Mouse (Mus musculus): ENCODE data around the gene Ccdc186. TPM values are rescaled to one million over a fixed set of nuclear protein-coding genes. Genes with fewer than 3 reads are reported as not detected.
"Not testable (repeated sequence)": the region's sequence is repeated elsewhere in the genome, so short reads cannot be mapped to it uniquely, and the experiment has no call there.

Ccdc186 gene
- total RNA-seq, 2 experiments from 2014 or later: 24.8 to 25.6 TPM

DNA sequence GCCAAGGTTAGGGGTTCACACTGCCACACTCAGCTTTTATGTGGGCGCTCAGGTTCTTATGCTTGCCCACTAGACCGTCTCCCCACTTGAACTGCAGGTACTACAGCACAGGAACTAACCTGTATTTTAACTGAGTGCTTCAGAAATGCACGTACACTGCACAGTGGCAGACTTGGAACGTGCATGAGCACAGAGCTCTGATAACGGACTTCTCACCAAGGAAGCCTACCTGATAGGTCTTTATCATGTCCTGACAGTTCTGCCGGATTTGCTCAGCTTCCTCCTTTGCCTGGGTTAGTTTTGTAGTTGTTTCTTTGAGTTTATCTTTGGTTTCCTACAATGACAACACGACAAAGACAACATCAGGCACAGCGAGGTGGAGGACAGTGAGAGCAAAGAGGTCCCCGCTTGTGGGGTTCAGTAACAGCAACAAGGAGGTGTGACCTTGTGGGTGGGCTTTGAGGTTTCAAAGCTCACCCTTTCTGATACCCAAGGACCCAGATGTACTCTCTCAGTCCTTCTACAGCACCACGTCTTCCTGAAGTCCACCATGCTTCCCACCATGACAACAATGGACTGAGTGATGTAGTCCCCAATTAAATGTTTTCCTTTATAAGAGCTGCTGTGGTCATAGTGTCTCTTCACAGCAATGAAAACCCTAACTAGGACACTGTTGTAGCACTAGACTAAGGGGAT, 20.2 kb downstream of the Ccdc186 start:
- no peak for DNase-seq (ENCODE audit: low spot score)

- no peak for DNase-seq (ENCODE audit: low spot score)
Measured at GRCm38 (mm10) chr19:56800930-56801655, 20.9 kb downstream of the Ccdc186 start.

DNA sequence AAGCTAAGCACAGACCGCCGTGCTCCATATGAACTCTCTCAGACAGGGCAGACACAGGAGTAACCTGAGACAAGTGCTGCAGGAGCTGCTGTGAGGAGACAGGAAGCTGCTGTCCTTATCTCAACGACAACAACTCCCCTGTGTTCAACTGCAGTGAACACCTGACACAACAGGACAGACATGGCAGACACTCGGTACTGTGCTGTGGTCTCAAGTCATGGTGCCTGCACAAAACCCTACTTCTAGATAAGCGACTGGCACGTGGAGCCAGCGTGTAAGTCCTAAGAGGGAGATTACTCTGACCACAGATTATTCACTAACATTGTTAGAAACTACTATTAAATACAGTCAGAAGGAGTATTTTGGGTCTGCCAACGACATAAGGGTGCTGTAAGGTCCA, 21.8 kb downstream of the Ccdc186 start:
- no peak for DNase-seq (ENCODE audit: low spot score)

DNA sequence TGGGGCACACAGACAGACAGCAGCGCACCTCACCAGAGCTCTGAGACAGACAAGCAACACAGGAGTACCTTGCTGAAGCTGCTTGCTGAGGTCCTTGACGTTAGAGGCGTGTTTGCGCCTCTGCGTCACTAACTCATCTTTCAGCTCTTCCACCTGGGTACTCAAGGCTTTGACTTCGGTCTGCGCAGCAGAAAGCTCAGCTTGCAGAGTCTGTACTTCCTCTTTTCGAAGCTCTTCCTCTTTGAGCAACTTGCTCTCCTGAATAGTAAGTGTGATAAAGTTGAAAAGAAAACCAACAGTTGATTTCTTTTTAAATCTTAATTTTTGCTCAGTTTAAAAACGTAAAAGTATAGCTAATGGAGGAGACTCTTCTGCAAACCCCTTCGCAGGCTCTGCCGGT, 24.6 kb downstream of the Ccdc186 start:
- DNase-seq (ENCODE audit: low spot score): no peak

- DNase-seq (ENCODE audit: low spot score): no peak
Measured at GRCm38 (mm10) chr19:56788952-56789351, 33.0 kb downstream of the Ccdc186 start.

DNA sequence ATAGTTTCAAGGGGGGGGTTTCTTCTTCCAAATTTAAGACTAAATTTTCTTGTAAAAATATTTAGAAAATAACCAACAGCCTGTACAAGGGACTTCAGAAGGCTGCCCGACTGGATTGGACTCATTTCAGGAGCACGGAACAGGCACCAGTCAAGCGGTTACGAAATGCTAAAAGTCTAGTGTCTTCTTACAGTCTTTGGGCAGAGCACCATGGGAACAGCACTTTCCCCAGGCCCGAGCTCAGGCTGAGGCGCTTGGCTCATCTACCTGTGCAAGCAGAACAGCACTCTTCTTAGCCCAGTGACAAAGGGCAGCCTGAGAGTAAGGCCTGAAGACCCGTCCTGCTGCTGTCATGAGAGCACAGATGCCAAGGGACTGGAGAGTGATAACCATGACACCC, 34.1 kb downstream of the Ccdc186 start:
- peak; percentile 80 for DNase-seq (ENCODE audit: low spot score)

DNA sequence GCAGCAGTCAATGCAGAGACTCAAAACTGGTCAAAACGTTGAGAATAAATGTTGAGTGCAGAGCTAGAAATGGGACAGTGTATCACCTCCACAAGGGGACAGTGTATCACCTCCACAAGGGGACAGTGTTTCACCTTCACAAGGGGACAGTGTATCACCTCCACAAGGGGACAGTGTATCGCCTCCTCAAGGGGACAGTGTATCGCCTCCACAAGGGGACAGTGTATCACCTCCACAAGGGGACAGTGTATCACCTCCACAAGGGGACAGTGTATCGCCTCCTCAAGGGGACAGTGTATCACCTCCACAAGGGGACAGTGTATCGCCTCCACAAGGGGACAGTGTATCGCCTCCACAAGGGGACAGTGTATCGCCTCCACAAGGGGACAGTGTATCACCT, 43.5 kb downstream of the Ccdc186 start:
- not testable (repeated sequence) for DNase-seq (ENCODE audit: low spot score)

DNA sequence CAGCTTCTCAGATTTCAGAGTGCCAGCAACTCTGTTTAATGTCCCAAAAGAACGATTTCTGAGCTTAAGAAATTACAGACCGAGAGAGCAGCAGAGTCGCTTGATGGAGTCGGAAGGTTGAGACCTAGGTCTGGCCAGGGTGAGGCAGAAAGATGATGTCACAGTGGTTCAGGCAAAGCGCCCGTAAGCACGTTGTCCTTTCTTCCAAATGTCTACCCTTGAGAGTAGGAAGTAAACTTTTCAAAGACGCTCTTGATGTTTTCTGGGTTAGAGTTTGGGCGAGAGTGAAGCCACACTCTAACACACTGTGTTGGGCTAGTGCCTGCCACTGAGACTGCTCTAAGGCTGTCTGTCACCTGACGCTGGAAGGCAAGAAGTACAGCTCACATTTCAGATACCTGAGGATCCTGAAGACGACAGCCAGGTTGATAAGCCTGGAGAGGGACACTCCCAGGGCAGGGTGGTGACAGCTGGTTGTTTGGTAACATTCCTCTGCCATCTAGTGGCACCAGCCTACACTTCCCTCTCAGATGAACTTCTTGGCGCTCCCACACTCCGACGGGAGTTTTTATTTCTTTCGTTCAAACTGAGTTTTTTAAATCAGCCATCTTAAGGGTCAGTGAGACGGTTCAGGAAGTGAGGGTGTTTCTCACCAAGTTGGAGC, 45.1 kb downstream of the Ccdc186 start:
- DNase-seq (ENCODE audit: low spot score): peak; percentile 53

- no peak for DNase-seq (ENCODE audit: low spot score)
Measured at GRCm38 (mm10) chr19:56775893-56776718, 45.9 kb downstream of the Ccdc186 start.

- no peak for DNase-seq (ENCODE audit: low spot score)
Measured at GRCm38 (mm10) chr19:56774971-56775892, 46.8 kb downstream of the Ccdc186 start.

DNA sequence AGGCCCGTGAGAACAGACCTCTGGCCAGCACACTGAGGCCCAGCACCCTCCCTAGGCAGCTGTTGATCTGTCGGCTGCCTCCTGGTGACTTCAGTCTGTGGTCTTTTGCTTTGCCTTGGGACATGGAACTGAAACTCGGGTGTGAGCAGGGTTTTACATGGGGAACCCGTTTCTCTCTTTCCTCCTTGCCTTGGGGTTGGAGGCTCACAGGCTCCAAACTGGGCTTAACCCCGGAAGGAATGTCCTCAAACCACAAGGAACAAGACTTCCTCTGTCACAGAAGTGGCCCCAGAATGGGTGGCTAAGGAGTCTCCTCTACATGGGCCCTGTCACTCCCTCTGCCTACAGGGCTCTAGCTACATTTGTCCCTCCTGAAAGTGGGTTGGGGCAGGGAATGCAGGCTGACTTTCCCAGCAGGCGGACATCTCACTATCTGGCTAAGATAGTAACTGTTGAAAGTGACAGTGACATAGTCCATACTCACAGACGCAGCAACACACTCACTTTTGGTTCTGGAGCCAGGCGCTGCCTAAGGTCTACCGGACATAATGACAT, 47.5 kb downstream of the Ccdc186 start:
- no peak for DNase-seq (ENCODE audit: low spot score)

- no peak for DNase-seq (ENCODE audit: low spot score)
Measured at GRCm38 (mm10) chr19:56773393-56773971, 48.5 kb downstream of the Ccdc186 start.

- DNase-seq (ENCODE audit: low spot score): no peak
Measured at GRCm38 (mm10) chr19:56772158-56772557, 49.8 kb downstream of the Ccdc186 start.

DNA sequence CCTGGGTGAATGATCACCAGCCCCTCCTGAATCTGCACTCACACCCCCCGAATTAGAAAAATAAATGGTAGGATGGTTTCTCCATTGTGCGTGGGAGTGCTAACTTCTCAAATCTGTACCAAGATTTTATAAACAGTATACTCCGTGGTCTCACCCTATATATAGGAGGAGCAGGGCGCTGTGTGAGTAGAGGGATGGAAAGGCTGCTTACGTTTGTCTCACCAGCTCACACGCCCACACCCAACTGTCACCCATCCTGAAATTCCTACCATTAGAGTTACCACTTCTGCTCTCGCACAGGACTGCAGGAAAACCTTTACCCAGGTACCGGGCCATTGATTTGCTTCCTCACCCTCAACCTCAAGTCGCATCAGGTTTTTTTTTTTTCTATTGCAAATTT, 53.0 kb downstream of the Ccdc186 start:
- no peak for DNase-seq (ENCODE audit: low spot score)

- no peak for DNase-seq (ENCODE audit: low spot score)
Measured at GRCm38 (mm10) chr19:56762686-56763085, 59.3 kb downstream of the Ccdc186 start.

DNA sequence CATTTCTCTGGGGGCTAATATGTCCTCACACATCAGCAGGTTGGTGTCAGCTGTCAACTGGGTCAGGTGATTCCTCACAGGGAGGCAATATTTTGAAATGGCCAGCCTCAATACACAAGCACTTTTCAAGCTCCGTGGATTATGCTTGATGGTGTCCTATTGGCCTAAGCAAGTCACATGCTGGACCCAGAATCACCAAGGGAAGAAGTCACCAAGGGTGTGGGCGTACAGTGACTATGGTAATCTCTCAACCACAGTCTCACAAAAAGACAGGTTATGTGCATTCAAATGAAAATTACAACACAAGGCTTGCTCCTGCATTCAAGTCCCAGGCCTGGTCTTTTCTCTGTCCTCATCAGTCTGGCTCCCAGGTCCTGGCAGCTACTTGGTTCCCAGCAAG, 60.3 kb downstream of the Ccdc186 start:
- no peak for DNase-seq (ENCODE audit: low spot score)

- DNase-seq (ENCODE audit: low spot score): no peak
Measured at GRCm38 (mm10) chr19:56761096-56761495, 60.9 kb downstream of the Ccdc186 start.

- no peak for DNase-seq (ENCODE audit: low spot score)
Measured at GRCm38 (mm10) chr19:56760306-56760940, 61.6 kb downstream of the Ccdc186 start.

GRCm38 (mm10) chr19:56759740-56760139, 62.2 kb downstream of the Ccdc186 start:
- DNase-seq (ENCODE audit: low spot score): no peak

Data from gastrocnemius, adult 18-20 months (tissue).